Mouse (Mus musculus): Measurements from ENCODE around the gene Cdcp1.

DNA sequence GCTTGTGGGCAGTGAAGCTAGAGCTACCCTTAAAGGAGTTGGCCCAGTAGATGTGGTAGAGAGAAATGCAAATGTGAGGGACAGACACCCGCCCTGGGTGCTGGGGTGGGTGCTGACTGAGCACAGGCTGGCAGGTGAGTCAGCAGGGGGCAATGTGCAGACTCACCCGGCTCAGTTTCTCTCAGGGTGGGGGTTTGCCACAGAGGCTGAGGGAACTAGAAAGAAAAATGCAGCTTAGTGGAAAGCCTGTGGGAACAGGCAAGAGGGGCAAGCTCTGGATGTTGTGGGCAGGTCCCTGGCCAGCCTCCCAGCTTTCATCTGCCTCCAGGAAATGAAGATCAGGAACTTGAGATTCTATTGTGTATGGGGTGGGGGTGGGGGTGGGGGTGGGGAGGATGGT, 21.9 kb upstream of the Cdcp1 start:
- no peak for TF ChIP-seq CTCF (IDR thresholded peaks at IDR 0.05; ENCODE audit: low read depth)
- no peak for TF ChIP-seq EP300 (IDR thresholded peaks at IDR 0.05; ENCODE audit: low read depth)

All from liver, embryonic 14.5 days (tissue).